Mouse (Mus musculus) embryonic facial prominence, embryonic 14.5 days (tissue): ENCODE measurements around the gene Golph3. TPM values are rescaled to one million over a fixed set of nuclear protein-coding genes. Genes with fewer than 3 reads are reported as not detected.
A peak's percentile ranks its signal among the peaks of the same experiment; 100 is the strongest.

Experiments used
- ATAC-seq: fragments of 200-750 bp; cut with Nextera tagmentation; 2 replicates; pipeline ENCODE4 v1.8.0; 2017; ENCODE audit warnings: low read depth, moderate number of reproducible peaks, moderate TSS enrichment
- DNase-seq: peaks from one replicate; pipeline ENCODE4 v3.0.0-alpha.2; 2015; ENCODE audit warnings: low spot score
- H3K27ac ChIP-seq: fragments of 300-500 bp; sonication (generic); replicated peaks from 2 replicates; pipeline ENCODE4 v1.5.1; 2014; ENCODE audit warnings: low read depth, mild to moderate bottlenecking, low read length, moderate library complexity
- H3K27me3 ChIP-seq: fragments of 300-500 bp; sonication (generic); replicated peaks from 2 replicates; pipeline ENCODE4 v1.6.1; 2014; ENCODE audit warnings: low read length; ENCODE audit not compliant: control insufficient read depth, insufficient read depth
- H3K36me3 ChIP-seq: fragments of 300-500 bp; sonication (generic); 2 replicates; pipeline ENCODE4 v1.6.1; 2014; ENCODE audit warnings: low read length, mixed read lengths; ENCODE audit not compliant: control insufficient read depth, insufficient read depth
- H3K4me1 ChIP-seq: fragments of 300-500 bp; sonication (generic); 2 replicates; pipeline ENCODE4 v1.6.1; 2014; ENCODE audit warnings: antibody characterized with exemption, low read length; ENCODE audit not compliant: control insufficient read depth, insufficient read depth
- H3K4me2 ChIP-seq: fragments of 300-500 bp; sonication (generic); 2 replicates; pipeline ENCODE4 v1.6.1; 2014; ENCODE audit warnings: low read depth, mild to moderate bottlenecking, low read length, moderate library complexity, mixed read lengths
- H3K4me3 ChIP-seq: fragments of 300-500 bp; sonication (generic); 2 replicates; pipeline ENCODE4 v1.5.1; 2014; ENCODE audit warnings: low read depth, mild to moderate bottlenecking, low read length
- H3K9ac ChIP-seq: fragments of 300-500 bp; sonication (generic); 2 replicates; pipeline ENCODE4 v1.6.1; 2014; ENCODE audit warnings: low read depth, mild to moderate bottlenecking, low read length, moderate library complexity, mixed read lengths
- H3K9me3 ChIP-seq: fragments of 300-500 bp; sonication (generic); 2 replicates; pipeline ENCODE4 v1.6.1; 2016; ENCODE audit warnings: low read length; ENCODE audit not compliant: control insufficient read depth
- WGBS: fragments of 180-500 bp; shearing (Covaris S2); extraction: QIAGEN DNeasy Blood & Tissue Kit; methylation state at CpG from one replicate; pipeline ENCODE4 v1.1.7; 2014; 5-methylcytosine and 5-hydroxymethylcytosine counted together
- polyA plus RNA-seq: library from polyadenylated mRNA; unstranded; fragments of >200 nt; fragmentation: Nextera tagmentation; extraction: Ambion mirVana; gene quantifications from 2 replicates; pipeline ENCODE4 v1.2.1, GENCODE M21; 2014

Golph3 gene
- polyA plus RNA-seq, 1 experiment from 2014 or later = 118 TPM

- Histone ChIP-seq H3K27ac (peak overlapping the region; percentile 95; the same call in 1 of the 2 replicates), H3K4me2 (peak overlapping the region; percentile 82), H3K27me3 (0 out of 2 replicates have a peak, but pooled peaks cover 3% of the 10 kb centered on the region), H3K4me1 (peaks cover 31% of the 10 kb centered on the region), H3K9me3 (no peaks in the 10 kb centered on the region), H3K4me3 (peak overlapping the region; percentile 100), H3K9ac (peak overlapping the region; percentile 99), H3K36me3 (0 out of 2 replicates have a peak, but pooled peaks cover 8% of the 10 kb centered on the region)
- peak; percentile 38 for DNase-seq
- 8% methylated on average over 9 of the region's 9 CpGs for WGBS
- ATAC-seq = no peak
Measured at GRCm38 (mm10) chr15:12322676-12323402, 1.6 kb downstream of the Golph3 start.

GRCm38 (mm10) chr15:12324326-12324725 is 3.1 kb downstream of the Golph3 start:
- Histone ChIP-seq H3K9ac (no peak overlapping the region), H3K4me3 (no peak overlapping the region), H3K27me3 (0 out of 2 replicates have a peak, but pooled peaks cover 3% of the 10 kb centered on the region), H3K4me2 (peak overlapping the region; percentile 82), H3K27ac (no peak overlapping the region), H3K4me1 (peaks cover 32% of the 10 kb centered on the region), H3K9me3 (no peaks in the 10 kb centered on the region), H3K36me3 (0 out of 2 replicates have a peak, but pooled peaks cover 8% of the 10 kb centered on the region)
- 93% methylated on average over 1 of the region's 1 CpGs for WGBS
- ATAC-seq (no peak), DNase-seq (no peak)

DNA sequence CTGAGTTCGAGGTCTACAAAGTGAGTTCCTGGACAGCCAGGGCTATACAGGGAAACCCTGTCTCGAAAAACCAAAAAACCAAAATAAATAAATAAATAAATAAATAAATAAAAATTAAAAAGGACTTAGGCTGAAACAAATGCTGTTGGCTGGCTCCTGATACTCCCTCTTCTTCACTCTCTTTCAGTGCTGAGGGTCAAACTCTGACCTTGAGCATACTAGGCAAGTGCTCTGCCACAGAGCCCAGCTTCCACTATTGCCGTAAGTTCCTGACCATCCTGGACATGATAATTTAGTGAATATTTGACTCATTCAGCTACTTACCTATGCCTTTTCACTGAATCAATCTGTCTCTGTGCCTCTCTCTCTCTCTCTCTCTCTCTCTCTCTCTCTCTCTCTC is 9.1 kb downstream of the Golph3 start:
- ATAC-seq = no peak
- Histone ChIP-seq H3K4me3 (no peak overlapping the region), H3K27me3 (no peaks in the 10 kb centered on the region), H3K9me3 (no peaks in the 10 kb centered on the region), H3K36me3 (0 out of 2 replicates have a peak, but pooled peaks cover 7% of the 10 kb centered on the region), H3K27ac (0 out of 2 replicates have a peak overlapping the region, but pooled peaks have one; percentile 21), H3K4me1 (peaks cover 21% of the 10 kb centered on the region), H3K9ac (no peak overlapping the region), H3K4me2 (no peak overlapping the region)
- DNase-seq = no peak
- 87% methylated on average over 3 of the region's 3 CpGs for WGBS

DNA sequence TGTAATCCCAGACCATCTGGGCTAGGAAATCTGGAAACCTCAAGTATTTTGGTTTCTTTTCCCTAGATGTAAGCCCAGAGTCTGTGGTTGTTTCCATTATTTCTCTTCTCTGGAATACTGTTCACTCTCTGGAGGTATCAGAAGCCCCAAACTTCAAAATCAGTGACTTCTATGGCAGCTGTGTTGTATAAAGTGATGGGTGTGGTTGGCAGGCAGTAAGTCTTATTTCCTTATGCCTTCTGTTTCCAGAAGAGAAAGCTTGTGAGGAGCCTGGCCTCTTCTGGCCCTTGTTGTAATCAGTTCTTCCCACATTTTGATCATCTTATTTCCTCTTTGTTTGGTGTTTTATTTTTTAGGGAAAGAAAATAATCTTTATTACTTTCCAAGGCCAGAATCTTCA is 9.6 kb downstream of the Golph3 start:
- Histone ChIP-seq H3K9me3 (no peaks in the 10 kb centered on the region), H3K9ac (no peak overlapping the region), H3K27ac (peak overlapping the region; percentile 21; the same call in 1 of the 2 replicates), H3K36me3 (0 out of 2 replicates have a peak, but pooled peaks cover 2% of the 10 kb centered on the region), H3K27me3 (no peaks in the 10 kb centered on the region), H3K4me1 (peaks cover 18% of the 10 kb centered on the region), H3K4me2 (no peak overlapping the region), H3K4me3 (no peak overlapping the region)
- ATAC-seq (peak; percentile 47; the same call in 1 of the 2 replicates), DNase-seq (peak; percentile 44)

- H3K9ac ChIP-seq = no peak overlapping the region
- no peak for ATAC-seq
- H3K9me3 ChIP-seq = no peaks in the 10 kb centered on the region
- WGBS = 38% methylated on average over 1 of the region's 1 CpGs
- no peaks in the 10 kb centered on the region for H3K36me3 ChIP-seq
- no peaks in the 10 kb centered on the region for H3K27me3 ChIP-seq
- H3K27ac ChIP-seq = no peak overlapping the region; the same call in 1 of the 2 replicates
- peaks cover 14% of the 10 kb centered on the region for H3K4me1 ChIP-seq
- DNase-seq = no peak
- H3K4me3 ChIP-seq = no peak overlapping the region
- no peak overlapping the region for H3K4me2 ChIP-seq
Measured at GRCm38 (mm10) chr15:12331300-12331699, 10.1 kb downstream of the Golph3 start.

GRCm38 (mm10) chr15:12334381-12334780 is 13.1 kb downstream of the Golph3 start:
- ATAC-seq (no peak), DNase-seq (no peak)
- Histone ChIP-seq H3K27ac (no peak overlapping the region), H3K9me3 (no peaks in the 10 kb centered on the region), H3K9ac (no peak overlapping the region), H3K27me3 (no peaks in the 10 kb centered on the region), H3K4me3 (no peak overlapping the region), H3K36me3 (no peaks in the 10 kb centered on the region), H3K4me2 (no peak overlapping the region), H3K4me1 (peaks cover 13% of the 10 kb centered on the region)
- 87% methylated on average over 4 of the region's 4 CpGs for WGBS

DNA sequence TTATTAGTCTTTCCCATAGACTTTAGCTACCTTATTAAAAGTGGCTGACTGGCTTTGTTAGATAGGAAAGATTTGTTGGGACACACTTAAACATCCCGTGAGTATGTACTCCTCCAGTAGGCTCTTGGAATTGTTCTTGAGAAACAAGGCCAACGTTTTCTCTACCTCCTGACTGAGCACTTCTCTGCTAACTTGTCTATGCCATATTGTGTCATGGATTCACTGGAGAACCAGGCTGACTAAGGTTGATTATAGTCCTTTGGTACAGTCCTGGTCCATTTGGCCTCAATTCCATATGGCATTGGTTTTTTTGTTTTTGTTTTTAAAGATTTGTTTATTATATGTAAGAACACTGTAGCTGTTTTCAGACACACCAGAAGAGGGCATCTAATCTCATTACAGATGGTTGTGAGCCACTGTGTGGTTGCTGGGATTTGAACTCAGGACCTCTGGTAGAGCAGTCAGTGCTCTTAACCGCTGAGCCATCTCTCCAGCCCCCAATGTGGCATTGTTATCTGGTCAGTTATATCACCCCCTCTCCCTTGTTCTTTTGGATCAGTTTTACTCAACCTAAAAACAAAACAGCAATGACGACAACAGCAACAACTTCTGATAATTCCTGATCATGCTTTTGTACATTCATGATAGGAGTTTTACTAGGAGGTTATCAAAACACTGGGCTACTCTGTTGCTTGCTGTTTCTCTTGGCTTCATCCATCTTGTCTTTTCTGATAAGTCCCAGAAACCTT is 16.0 kb downstream of the Golph3 start:
- H3K4me3 ChIP-seq = no peak overlapping the region
- H3K4me2 ChIP-seq = no peak overlapping the region
- H3K9me3 ChIP-seq = no peaks in the 10 kb centered on the region
- H3K36me3 ChIP-seq = no peaks in the 10 kb centered on the region
- ATAC-seq (no peak), DNase-seq (no peak)
- H3K27me3 ChIP-seq = no peaks in the 10 kb centered on the region
- WGBS = 86% methylated on average over 4 of the region's 4 CpGs
- no peak overlapping the region for H3K9ac ChIP-seq
- no peak overlapping the region for H3K27ac ChIP-seq
- 0 out of 2 replicates have a peak, but pooled peaks cover 5% of the 10 kb centered on the region for H3K4me1 ChIP-seq

- Histone ChIP-seq H3K9ac (no peak overlapping the region), H3K27ac (no peak overlapping the region), H3K4me1 (0 out of 2 replicates have a peak, but pooled peaks cover 5% of the 10 kb centered on the region), H3K36me3 (peaks cover under 1% of the 10 kb centered on the region; the same call in 1 of the 2 replicates), H3K4me3 (no peak overlapping the region), H3K27me3 (no peaks in the 10 kb centered on the region), H3K4me2 (no peak overlapping the region), H3K9me3 (no peaks in the 10 kb centered on the region)
- WGBS = 53% methylated on average over 3 of the region's 3 CpGs
- ATAC-seq (no peak), DNase-seq (no peak)
Measured at GRCm38 (mm10) chr15:12337779-12338137, 16.5 kb downstream of the Golph3 start.
